Mouse (Mus musculus) C2C12 (cell line): Measurements from ENCODE around the gene Gdpd4. TPM values are rescaled to one million over a fixed set of nuclear protein-coding genes. Genes with fewer than 3 reads are reported as not detected.

ENCODE experiments used
- H3K27me3 ChIP-seq: one replicate; pipeline ENCODE4 v1.6.1; 2011; ENCODE audit not compliant: control insufficient read depth, insufficient read depth, insufficient read length
- H3K36me3 ChIP-seq: one replicate; pipeline ENCODE4 v1.6.1; 2011; ENCODE audit not compliant: control insufficient read depth, insufficient read depth
- H3K4me3 ChIP-seq: one replicate; pipeline ENCODE4 v1.5.1; 2011; ENCODE audit warnings: mild to moderate bottlenecking, control low read depth; ENCODE audit not compliant: poor library complexity, insufficient read depth, severe bottlenecking
- H3K79me2 ChIP-seq: one replicate; pipeline ENCODE4 v1.6.1; 2011; ENCODE audit not compliant: control insufficient read depth, insufficient read depth
- H3K79me3 ChIP-seq: one replicate; pipeline ENCODE4 v1.6.1; 2011; ENCODE audit warnings: low read depth, control low read depth
- H3ac ChIP-seq: one replicate; pipeline ENCODE3; 2011; ENCODE audit warnings: low read depth; ENCODE audit not compliant: control insufficient read depth, insufficient read length
- CEBPB ChIP-seq: IDR thresholded peaks from one replicate; pipeline ENCODE4 v1.6.1; 2011; ENCODE audit warnings: low read depth, mild to moderate bottlenecking, control low read depth, moderate library complexity
- CTCF ChIP-seq: IDR thresholded peaks from one replicate; pipeline ENCODE4 v1.5.1; 2011; ENCODE audit not compliant: control insufficient read depth, insufficient read depth, insufficient read length
- FOSL1 ChIP-seq: IDR thresholded peaks from one replicate; pipeline ENCODE4 v1.8.0; 2011; ENCODE audit warnings: mild to moderate bottlenecking, low read length; ENCODE audit not compliant: poor library complexity, insufficient read depth, severe bottlenecking
- MAX ChIP-seq: IDR thresholded peaks from one replicate; pipeline ENCODE4 v1.6.1; 2011; ENCODE audit warnings: mild to moderate bottlenecking, control low read depth
- MYOD1 ChIP-seq: IDR thresholded peaks from one replicate; pipeline ENCODE4 v1.6.1; 2011; ENCODE audit warnings: low read depth; ENCODE audit not compliant: control insufficient read depth, insufficient read length
- MYOG ChIP-seq: IDR thresholded peaks from one replicate; pipeline ENCODE4 v1.6.1; 2011; ENCODE audit not compliant: control insufficient read depth, insufficient read length; ENCODE audit errors: extremely low read depth
- USF1 ChIP-seq: IDR thresholded peaks from one replicate; pipeline ENCODE4 v1.6.1; 2011; ENCODE audit warnings: low read depth, mild to moderate bottlenecking, control low read depth, moderate library complexity
- polyA plus RNA-seq: library from polyadenylated mRNA; unstranded; fragments of >200 nt; fragmentation: generic; extraction: Trizol; gene quantifications from one replicate; pipeline ENCODE4 v1.2.1, GENCODE M21; 2012; ENCODE audit warnings: missing spikeins

The Gdpd4 gene
- polyA plus RNA-seq, 1 experiment = not detected

GRCm38 (mm10) chr7:98071620-98072019, 151.9 kb downstream of the Gdpd4 start:
- Histone ChIP-seq H3K79me3 (no peaks in the 10 kb centered on the region), H3K27me3 (peaks cover 39% of the 10 kb centered on the region), H3K4me3 (no peak overlapping the region), H3K36me3 (no peaks in the 10 kb centered on the region), H3K79me2 (no peaks in the 10 kb centered on the region), H3ac (no peak overlapping the region)
- TF ChIP-seq MAX (no peak), CTCF (peak; percentile 38)

- TF ChIP-seq USF1 = no peak
- TF ChIP-seq CTCF = no peak
- TF ChIP-seq MAX = no peak
- TF ChIP-seq CEBPB = no peak
- TF ChIP-seq FOSL1 = no peak
- no peak for TF ChIP-seq MYOD1
- no peak for TF ChIP-seq MYOG
- H3K4me3 ChIP-seq = no peak overlapping the region
- no peaks in the 10 kb centered on the region for H3K36me3 ChIP-seq
Observed at GRCm38 (mm10) chr7:98077453-98077852, 157.7 kb downstream of the Gdpd4 start.

GRCm38 (mm10) chr7:98082376-98082775, 162.6 kb downstream of the Gdpd4 start:
- no peaks in the 10 kb centered on the region for H3K79me2 ChIP-seq
- no peaks in the 10 kb centered on the region for H3K36me3 ChIP-seq
- no peak overlapping the region for H3K4me3 ChIP-seq
- TF ChIP-seq MAX (no peak), USF1 (no peak), CEBPB (no peak), FOSL1 (no peak), CTCF (no peak), MYOG (no peak), MYOD1 (no peak)
- H3K27me3 ChIP-seq = peaks cover 37% of the 10 kb centered on the region
- no peak overlapping the region for H3ac ChIP-seq
- H3K79me3 ChIP-seq = no peaks in the 10 kb centered on the region

More at GRCm38 (mm10) chr7:98077453-98077852, 157.7 kb downstream of the Gdpd4 start:
- H3K27me3 ChIP-seq = peaks cover 44% of the 10 kb centered on the region
- no peak overlapping the region for H3ac ChIP-seq
- H3K79me2 ChIP-seq = no peaks in the 10 kb centered on the region
- H3K79me3 ChIP-seq = no peaks in the 10 kb centered on the region

GRCm38 (mm10) chr7:98084541-98085293, 165.0 kb downstream of the Gdpd4 start:
- Histone ChIP-seq H3ac (no peak overlapping the region), H3K79me2 (no peaks in the 10 kb centered on the region), H3K27me3 (peaks cover 43% of the 10 kb centered on the region), H3K36me3 (no peaks in the 10 kb centered on the region), H3K4me3 (no peak overlapping the region), H3K79me3 (no peaks in the 10 kb centered on the region)
- TF ChIP-seq MAX (no peak), CTCF (no peak), USF1 (no peak), MYOG (no peak), FOSL1 (no peak)

- H3ac ChIP-seq = no peak overlapping the region
- H3K36me3 ChIP-seq = no peaks in the 10 kb centered on the region
- no peak overlapping the region for H3K4me3 ChIP-seq
- H3K79me2 ChIP-seq = no peaks in the 10 kb centered on the region
- TF ChIP-seq CEBPB (no peak), FOSL1 (no peak), MYOG (no peak), MAX (no peak), MYOD1 (no peak), USF1 (no peak), CTCF (no peak)
- no peaks in the 10 kb centered on the region for H3K79me3 ChIP-seq
- H3K27me3 ChIP-seq = peaks cover 43% of the 10 kb centered on the region
Observed at GRCm38 (mm10) chr7:98085314-98085713, 165.6 kb downstream of the Gdpd4 start.

- H3K36me3 ChIP-seq = no peaks in the 10 kb centered on the region
- H3K79me2 ChIP-seq = no peaks in the 10 kb centered on the region
- no peak overlapping the region for H3ac ChIP-seq
- no peaks in the 10 kb centered on the region for H3K79me3 ChIP-seq
- H3K27me3 ChIP-seq = peaks cover 41% of the 10 kb centered on the region
- H3K4me3 ChIP-seq = no peak overlapping the region
- TF ChIP-seq CEBPB (no peak), CTCF (no peak), MYOG (no peak), MYOD1 (no peak), FOSL1 (no peak), MAX (no peak), USF1 (no peak)
Observed at GRCm38 (mm10) chr7:98086346-98086745, 166.6 kb downstream of the Gdpd4 start.
